Mouse (Mus musculus) bone marrow macrophage, adult 2 months (primary cell): ENCODE measurements around the gene Sema3f.

ENCODE experiments used
- CTCF ChIP-seq: IDR thresholded peaks from 2 replicates; pipeline ENCODE4 v1.5.1; 2012; ENCODE audit warnings: low read depth, mild to moderate bottlenecking, low read length, moderate library complexity
- POLR2A ChIP-seq: IDR thresholded peaks from 2 replicates; pipeline ENCODE4 v1.6.1; 2012; ENCODE audit warnings: mild to moderate bottlenecking, low read depth, low read length, borderline replicate concordance

DNA sequence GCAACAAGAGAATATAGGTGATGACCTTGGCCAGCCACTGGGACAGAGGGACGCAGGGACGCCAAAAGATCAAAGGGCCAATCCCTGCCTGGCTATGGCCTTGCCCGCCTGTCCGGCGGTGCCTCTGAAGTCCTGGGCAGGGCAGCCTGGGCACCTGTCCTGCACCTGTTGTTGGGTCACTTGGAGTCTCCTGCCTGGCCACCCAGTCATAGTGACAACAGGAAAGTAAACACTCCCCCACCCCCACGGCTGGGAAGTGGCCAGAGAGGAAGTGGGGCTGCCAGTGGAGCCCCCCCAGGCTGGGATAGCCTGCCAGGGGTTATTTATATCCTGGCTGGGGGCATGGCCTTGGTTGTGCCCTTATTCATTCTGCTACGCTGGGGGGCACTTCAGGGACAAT lies 15.6 kb downstream of the Sema3f start:
- TF ChIP-seq CTCF = no peak
- TF ChIP-seq POLR2A = no peak
